Mouse (Mus musculus): Measurements from ENCODE around the gene Sirt3. TPM values are rescaled to one million over a fixed set of nuclear protein-coding genes. Genes with fewer than 3 reads are reported as not detected.
A peak's percentile ranks its signal among the peaks of the same experiment; 100 is the strongest.

Sirt3 gene
- 93.6 and 99.4 TPM in 2 replicates for polyA plus RNA-seq (2012; rRNA removed)

- DNase-seq = peak; percentile 93 to 94
- Histone ChIP-seq H3K4me1 (ENCODE audit: control insufficient read depth, insufficient read depth, low read length) (no peaks in the 10 kb centered on the region; the same call in 1 of the 2 replicates), H3K4me3 (replicated peaks; ENCODE audit: insufficient read depth, low read depth, low read length) (peak within 1 kb of the TSS; percentile 98), H3K27ac (ENCODE audit: insufficient read depth, low read length) (peak within 1 kb of the TSS; percentile 76), H3K27me3 (ENCODE audit: control insufficient read depth, insufficient read depth, low read length) (no peaks in the 10 kb centered on the region)
- TF ChIP-seq CTCF (IDR thresholded peaks at IDR 0.05; ENCODE audit: borderline replicate concordance, insufficient read depth, low read depth, low read length) (no peak), POLR2A (IDR thresholded peaks at IDR 0.05; ENCODE audit: borderline replicate concordance, insufficient read depth, low read length) (peak; percentile 82)
- under 1% methylated on average over 58 of the region's 59 CpGs for WGBS
Observed at GRCm38 (mm10) chr7:140881696-140882468, at the start of gene Sirt3, which contains the start of gene Psmd13. Sirt3 (minus strand) TSS chr7:140882309. Psmd13 (plus strand) TSS chr7:140881968.

DNA sequence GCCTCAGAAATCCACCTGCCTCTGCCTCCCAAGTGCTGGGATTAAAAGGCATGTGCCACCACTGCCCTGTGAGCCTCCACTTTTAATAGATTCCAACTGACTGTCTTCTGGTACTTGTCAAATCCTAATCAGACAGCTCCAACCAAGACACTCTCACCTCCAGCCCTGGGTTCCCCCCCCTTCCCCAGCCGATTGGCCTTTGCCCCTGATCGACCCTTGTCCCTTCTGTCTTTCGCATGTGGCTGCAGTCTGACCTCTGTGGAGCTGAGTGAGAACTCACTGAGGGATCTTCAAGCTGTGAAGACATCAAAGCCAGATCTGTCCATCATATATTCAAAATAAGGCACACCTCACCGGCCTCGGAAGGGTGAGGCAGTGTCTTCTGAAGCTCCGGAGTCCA, 45.1 kb upstream of the Sirt3 start:
- Histone ChIP-seq H3K4me1 (ENCODE audit: control insufficient read depth, insufficient read depth, low read length) (peaks cover 3% of the 10 kb centered on the region; the same call in 1 of the 2 replicates), H3K27ac (ENCODE audit: insufficient read depth, low read length) (no peak overlapping the region), H3K4me3 (replicated peaks; ENCODE audit: insufficient read depth, low read depth, low read length) (no peak overlapping the region), H3K27me3 (ENCODE audit: control insufficient read depth, insufficient read depth, low read length) (no peaks in the 10 kb centered on the region)
- 93% methylated on average over 6 of the region's 6 CpGs for WGBS
- no peak for TF ChIP-seq CTCF (IDR thresholded peaks at IDR 0.05; ENCODE audit: borderline replicate concordance, insufficient read depth, low read depth, low read length)
- TF ChIP-seq POLR2A (IDR thresholded peaks at IDR 0.05; ENCODE audit: borderline replicate concordance, insufficient read depth, low read length) = no peak
- DNase-seq = no peak

DNA sequence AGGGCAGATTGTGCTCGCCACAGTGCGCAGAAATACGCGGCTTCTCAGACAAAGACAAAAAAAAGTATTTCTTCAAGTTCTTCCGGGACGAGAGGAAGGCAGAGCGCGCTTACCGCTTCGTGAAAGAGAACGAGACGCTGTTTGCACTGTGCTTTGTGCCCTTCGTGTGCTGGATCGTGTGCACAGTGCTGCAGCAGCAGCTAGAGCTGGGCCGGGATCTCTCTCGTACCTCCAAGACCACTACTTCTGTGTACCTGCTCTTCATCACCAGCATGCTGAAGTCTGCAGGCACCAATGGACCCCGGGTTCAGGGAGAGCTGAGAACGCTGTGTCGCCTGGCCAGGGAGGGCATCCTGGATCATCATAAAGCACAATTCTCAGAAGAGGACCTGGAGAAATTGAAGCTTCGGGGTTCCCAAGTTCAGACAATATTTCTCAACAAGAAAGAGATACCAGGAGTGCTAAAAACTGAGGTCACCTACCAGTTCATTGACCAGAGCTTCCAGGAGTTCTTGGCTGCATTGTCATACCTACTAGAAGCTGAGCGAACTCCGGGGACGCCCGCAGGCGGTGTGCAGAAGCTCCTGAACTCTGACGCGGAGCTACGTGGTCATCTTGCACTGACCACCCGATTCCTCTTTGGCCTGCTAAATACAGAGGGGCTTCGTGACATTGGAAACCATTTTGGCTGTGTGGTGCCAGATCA, 41.1 kb upstream of the Sirt3 start:
- TF ChIP-seq CTCF (IDR thresholded peaks at IDR 0.05; ENCODE audit: borderline replicate concordance, insufficient read depth, low read depth, low read length) = no peak
- no peak overlapping the region for H3K27ac ChIP-seq (ENCODE audit: insufficient read depth, low read length)
- H3K27me3 ChIP-seq (ENCODE audit: control insufficient read depth, insufficient read depth, low read length) = no peaks in the 10 kb centered on the region
- no peak for DNase-seq
- 20% methylated on average over 30 of the region's 30 CpGs for WGBS
- H3K4me3 ChIP-seq (replicated peaks; ENCODE audit: insufficient read depth, low read depth, low read length) = peak overlapping the region; percentile 53
- peaks cover 3% of the 10 kb centered on the region; the same call in 1 of the 2 replicates for H3K4me1 ChIP-seq (ENCODE audit: control insufficient read depth, insufficient read depth, low read length)

DNA sequence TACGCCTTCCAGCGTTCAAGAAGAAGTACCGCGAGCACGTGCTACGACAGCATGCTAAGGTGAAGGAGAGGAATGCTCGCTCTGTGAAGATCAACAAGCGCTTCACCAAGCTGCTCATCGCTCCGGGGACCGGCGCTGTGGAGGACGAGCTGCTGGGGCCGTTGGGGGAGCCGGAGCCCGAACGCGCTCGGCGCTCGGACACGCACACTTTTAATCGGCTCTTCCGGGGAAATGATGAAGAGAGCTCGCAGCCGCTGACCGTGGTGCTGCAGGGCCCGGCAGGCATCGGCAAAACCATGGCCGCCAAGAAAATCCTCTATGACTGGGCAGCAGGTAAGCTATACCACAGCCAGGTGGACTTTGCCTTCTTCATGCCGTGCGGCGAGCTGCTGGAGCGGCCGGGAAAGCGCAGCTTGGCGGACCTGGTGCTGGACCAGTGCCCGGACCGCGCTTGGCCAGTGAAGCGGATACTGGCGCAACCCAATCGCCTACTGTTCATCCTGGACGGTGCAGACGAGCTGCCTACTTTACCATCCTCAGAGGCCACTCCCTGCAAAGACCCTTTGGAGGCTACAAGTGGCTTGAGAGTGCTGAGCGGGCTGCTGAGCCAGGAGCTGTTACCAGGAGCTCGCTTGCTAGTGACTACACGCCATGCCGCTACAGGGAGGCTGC, 40.4 kb upstream of the Sirt3 start:
- peaks cover 3% of the 10 kb centered on the region; the same call in 1 of the 2 replicates for H3K4me1 ChIP-seq (ENCODE audit: control insufficient read depth, insufficient read depth, low read length)
- H3K27me3 ChIP-seq (ENCODE audit: control insufficient read depth, insufficient read depth, low read length) = no peaks in the 10 kb centered on the region
- no peak for TF ChIP-seq POLR2A (IDR thresholded peaks at IDR 0.05; ENCODE audit: borderline replicate concordance, insufficient read depth, low read length)
- peak; percentile 88 to 90 for DNase-seq
- no peak overlapping the region for H3K27ac ChIP-seq (ENCODE audit: insufficient read depth, low read length)
- H3K4me3 ChIP-seq (replicated peaks; ENCODE audit: insufficient read depth, low read depth, low read length) = peak overlapping the region; percentile 53
- under 1% methylated on average over 49 of the region's 49 CpGs for WGBS

GRCm38 (mm10) chr7:140921225-140921975, 39.3 kb upstream of the Sirt3 start:
- H3K27ac ChIP-seq (ENCODE audit: insufficient read depth, low read length) = no peak overlapping the region
- no peak overlapping the region for H3K4me3 ChIP-seq (replicated peaks; ENCODE audit: insufficient read depth, low read depth, low read length)
- DNase-seq = no peak
- peaks cover 3% of the 10 kb centered on the region; the same call in 1 of the 2 replicates for H3K4me1 ChIP-seq (ENCODE audit: control insufficient read depth, insufficient read depth, low read length)
- TF ChIP-seq CTCF (IDR thresholded peaks at IDR 0.05; ENCODE audit: borderline replicate concordance, insufficient read depth, low read depth, low read length) (no peak), POLR2A (IDR thresholded peaks at IDR 0.05; ENCODE audit: borderline replicate concordance, insufficient read depth, low read length) (no peak)
- H3K27me3 ChIP-seq (ENCODE audit: control insufficient read depth, insufficient read depth, low read length) = no peaks in the 10 kb centered on the region
- 46% methylated on average over 22 of the region's 22 CpGs for WGBS

DNA sequence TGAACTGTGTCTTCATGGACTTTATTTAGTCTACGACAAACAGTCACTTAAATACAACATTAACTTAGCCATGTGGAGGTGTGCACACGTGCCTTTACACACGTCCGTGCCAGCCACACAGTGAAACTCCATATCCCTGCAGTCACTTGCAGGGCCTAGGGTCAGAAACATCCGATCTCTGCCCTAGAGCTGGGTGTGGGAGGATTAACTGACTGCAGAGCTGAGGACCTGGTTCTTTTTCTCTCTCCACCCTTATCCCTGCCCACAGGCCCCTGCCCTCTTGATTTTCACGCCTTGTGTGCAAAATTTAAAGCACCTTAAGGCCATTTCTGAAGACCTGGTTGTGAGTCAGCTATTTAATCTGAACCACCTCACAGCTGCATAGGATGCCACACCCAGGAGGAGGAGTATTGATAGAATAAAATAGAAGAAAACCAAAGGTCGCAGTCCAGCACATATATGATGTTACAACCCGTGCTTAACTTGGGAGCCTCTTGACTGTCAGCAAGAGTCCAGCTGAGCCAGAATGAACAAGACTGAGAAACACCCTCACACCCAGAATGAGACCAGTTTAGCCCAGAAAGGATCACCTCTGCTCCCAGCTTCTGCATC, 38.4 kb upstream of the Sirt3 start, which contains the start of gene Nlrp6:
Gene Nlrp6 (plus strand): TSS at position 485 of the 612 bp plus-strand sequence.
- no peak for DNase-seq
- Histone ChIP-seq H3K27me3 (ENCODE audit: control insufficient read depth, insufficient read depth, low read length) (no peaks in the 10 kb centered on the region), H3K27ac (ENCODE audit: insufficient read depth, low read length) (no peak within 1 kb of the TSS), H3K4me3 (replicated peaks; ENCODE audit: insufficient read depth, low read depth, low read length) (no peak within 1 kb of the TSS), H3K4me1 (ENCODE audit: control insufficient read depth, insufficient read depth, low read length) (peaks cover 3% of the 10 kb centered on the region; the same call in 1 of the 2 replicates)
- TF ChIP-seq POLR2A (IDR thresholded peaks at IDR 0.05; ENCODE audit: borderline replicate concordance, insufficient read depth, low read length) (no peak), CTCF (IDR thresholded peaks at IDR 0.05; ENCODE audit: borderline replicate concordance, insufficient read depth, low read depth, low read length) (no peak)
- WGBS = 89% methylated on average over 8 of the region's 8 CpGs

DNA sequence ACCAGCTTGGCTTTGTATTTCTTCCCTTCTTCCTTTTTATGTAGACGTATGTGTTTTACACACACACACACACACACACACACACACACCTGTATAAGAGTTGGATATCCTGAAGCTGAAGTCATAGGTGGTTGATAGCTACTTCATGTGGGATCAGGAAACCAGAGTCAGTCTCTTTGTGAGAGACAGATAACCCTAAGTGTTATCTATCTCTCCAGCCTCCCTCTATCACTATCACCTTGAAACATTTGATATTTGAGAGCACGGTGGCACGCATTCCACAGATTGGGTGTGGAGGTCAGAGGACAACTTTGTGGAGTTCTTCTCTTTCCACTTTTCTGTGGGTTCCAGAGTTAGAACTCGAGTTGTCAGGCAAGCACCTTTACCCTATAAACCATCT, 37.8 kb upstream of the Sirt3 start:
- DNase-seq = no peak
- TF ChIP-seq CTCF (IDR thresholded peaks at IDR 0.05; ENCODE audit: borderline replicate concordance, insufficient read depth, low read depth, low read length) (no peak), POLR2A (IDR thresholded peaks at IDR 0.05; ENCODE audit: borderline replicate concordance, insufficient read depth, low read length) (no peak)
- Histone ChIP-seq H3K4me1 (ENCODE audit: control insufficient read depth, insufficient read depth, low read length) (peaks cover 3% of the 10 kb centered on the region; the same call in 1 of the 2 replicates), H3K4me3 (replicated peaks; ENCODE audit: insufficient read depth, low read depth, low read length) (no peak overlapping the region), H3K27me3 (ENCODE audit: control insufficient read depth, insufficient read depth, low read length) (no peaks in the 10 kb centered on the region), H3K27ac (ENCODE audit: insufficient read depth, low read length) (no peak overlapping the region)
- 82% methylated on average over 4 of the region's 4 CpGs for WGBS

All from cerebellum, adult 2 months (tissue).